Mouse (Mus musculus) liver, adult 2 months (tissue): ENCODE data around the gene Gm20388. TPM values are rescaled to one million over a fixed set of nuclear protein-coding genes. Genes with fewer than 3 reads are reported as not detected.

ENCODE experiments used
- DNase-seq: peaks from one replicate; pipeline ENCODE4 v3.0.0-alpha.2; 2011; ENCODE audit warnings: low read depth, low spot score; ENCODE audit errors: extremely low read depth
- H3K27ac ChIP-seq: fragments of 200-500 bp; replicated peaks from 2 replicates; pipeline ENCODE4 v1.5.1; 2012; ENCODE audit warnings: low read depth, mild to moderate bottlenecking, control low read depth, inconsistent platforms, low read length; ENCODE audit not compliant: insufficient read depth
- H3K27me3 ChIP-seq: fragments of 200-500 bp; 2 replicates; pipeline ENCODE4 v1.6.1; 2012; ENCODE audit warnings: mild to moderate bottlenecking, moderate library complexity, low read length, inconsistent platforms; ENCODE audit not compliant: control insufficient read depth, insufficient read depth
- H3K36me3 ChIP-seq: fragments of 200-500 bp; 2 replicates; pipeline ENCODE4 v1.6.1; 2012; ENCODE audit warnings: low read length, inconsistent platforms; ENCODE audit not compliant: control insufficient read depth, insufficient read depth
- H3K4me1 ChIP-seq: fragments of 200-500 bp; 2 replicates; pipeline ENCODE4 v1.6.1; 2011; ENCODE audit warnings: low read length; ENCODE audit not compliant: control insufficient read depth, insufficient read depth
- H3K4me3 ChIP-seq: fragments of 200-500 bp; 2 replicates; pipeline ENCODE4 v1.5.1; 2011; ENCODE audit warnings: low read depth, mild to moderate bottlenecking, control low read depth, low read length, moderate library complexity; ENCODE audit not compliant: insufficient read depth
- H3K79me2 ChIP-seq: fragments of 200-500 bp; 2 replicates; pipeline ENCODE4 v1.6.1; 2012; ENCODE audit warnings: inconsistent platforms, mild to moderate bottlenecking, low read length, moderate library complexity; ENCODE audit not compliant: control insufficient read depth, insufficient read depth
- H3K9ac ChIP-seq: fragments of 200-500 bp; 2 replicates; pipeline ENCODE4 v1.6.1; 2012; ENCODE audit warnings: low read depth, mild to moderate bottlenecking, control low read depth, inconsistent platforms, low read length
- CTCF ChIP-seq: fragments of 200-500 bp; IDR thresholded peaks from 2 replicates; pipeline ENCODE4 v1.5.1; 2011; ENCODE audit warnings: low read depth, low read length, control low read depth
- POLR2A ChIP-seq: fragments of 200-500 bp; IDR thresholded peaks from 2 replicates; pipeline ENCODE4 v1.6.1; 2011; ENCODE audit warnings: low read length, control low read depth; ENCODE audit not compliant: insufficient read depth; ENCODE audit errors: extremely low read depth
- WGBS: fragments of 180-500 bp; shearing (Covaris S2); methylation state at CpG from one replicate; pipeline ENCODE4 v1.1.7; 2018; 5-methylcytosine and 5-hydroxymethylcytosine counted together
- polyA plus RNA-seq: library from polyadenylated mRNA; depleted of rRNA; stranded (reverse); fragments of >200 nt; gene quantifications from 2 replicates; pipeline ENCODE4 v1.2.3, GENCODE M21; 2012
- total RNA-seq: library from RNA; depleted of rRNA; stranded (reverse); fragments of >200 nt; gene quantifications from 2 replicates; pipeline ENCODE4 v1.2.3, GENCODE M21; 2014

The Gm20388 gene
- total and polyA plus RNA-seq, 2 experiments, result 6.4 to 19.9 TPM

DNA sequence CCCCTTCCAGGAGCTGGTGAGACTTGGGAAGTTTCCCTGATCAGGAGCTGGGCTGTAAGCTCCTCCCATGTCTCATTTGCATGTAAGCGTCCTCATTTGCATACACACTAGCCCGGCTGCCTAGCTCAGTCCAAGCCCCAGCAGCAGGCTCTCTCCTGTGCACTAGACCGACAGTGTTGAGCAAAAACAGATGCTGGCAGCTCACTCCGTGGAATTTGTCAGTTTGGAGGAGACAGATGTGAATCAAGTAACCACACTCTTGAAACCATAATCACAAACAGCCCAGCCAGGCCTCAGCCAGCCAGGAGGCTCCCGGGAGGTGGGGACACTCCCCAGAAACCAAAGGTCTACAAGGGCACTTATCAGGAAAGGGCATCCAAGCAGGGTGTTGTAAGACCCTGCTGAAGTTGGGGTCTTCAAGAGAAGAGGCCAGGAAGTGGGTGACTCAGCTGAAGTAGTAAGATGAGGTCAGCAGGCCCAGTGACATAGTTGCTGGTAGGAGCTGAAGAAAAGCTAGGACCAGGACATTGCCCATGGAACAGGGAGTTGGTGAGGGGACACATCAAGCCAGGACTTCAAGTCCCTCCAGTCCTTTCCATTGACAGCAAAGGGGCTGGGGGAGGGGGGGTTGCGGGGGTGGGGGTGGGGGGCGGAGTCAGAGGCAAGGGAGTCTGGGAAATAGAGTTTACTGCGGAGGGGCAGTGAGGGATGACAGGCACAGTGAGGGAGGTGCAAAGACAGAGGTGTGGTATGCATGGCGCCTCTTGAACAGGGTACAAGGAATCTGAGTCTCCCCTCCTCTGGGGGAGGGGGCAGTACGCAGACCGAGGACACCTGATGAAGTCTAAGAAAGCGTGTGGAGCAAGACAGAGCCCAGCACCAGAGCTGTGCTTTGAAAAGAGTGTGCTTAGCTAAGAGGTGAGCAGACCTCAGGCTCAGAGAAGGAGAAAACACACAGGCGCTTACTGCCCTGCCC is 306.5 kb downstream of the Gm20388 start:
- H3K9ac ChIP-seq, result no peak overlapping the region
- 48% methylated on average over 13 of the region's 13 CpGs for WGBS
- no peaks in the 10 kb centered on the region for H3K27me3 ChIP-seq
- H3K79me2 ChIP-seq, result no peaks in the 10 kb centered on the region
- H3K36me3 ChIP-seq, result no peaks in the 10 kb centered on the region
- no peak overlapping the region for H3K27ac ChIP-seq
- peak; percentile 48 for DNase-seq
- no peak for TF ChIP-seq POLR2A
- TF ChIP-seq CTCF, result no peak
- H3K4me3 ChIP-seq, result no peak overlapping the region
- no peaks in the 10 kb centered on the region; the same call in 1 of the 2 replicates for H3K4me1 ChIP-seq

DNA sequence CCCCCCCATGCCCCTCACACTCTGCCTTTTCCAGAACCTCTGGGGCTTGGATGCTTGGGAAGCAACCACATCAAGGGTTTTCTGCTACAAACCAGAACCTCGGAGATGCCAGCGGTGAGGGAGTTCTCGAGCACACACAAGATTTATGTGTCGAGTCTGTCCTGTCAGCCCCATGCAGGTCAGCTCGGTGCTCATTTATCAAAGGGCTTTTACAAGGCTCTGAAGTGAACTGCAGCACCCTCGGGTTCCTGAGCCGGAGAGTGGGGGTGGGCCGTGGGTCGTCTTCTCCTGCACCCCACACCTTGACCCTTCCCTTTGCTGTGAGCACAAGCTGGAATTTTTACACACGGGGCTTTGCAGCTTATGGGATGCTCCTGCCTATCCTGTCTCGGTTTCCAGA is 311.9 kb downstream of the Gm20388 start:
- no peaks in the 10 kb centered on the region for H3K79me2 ChIP-seq
- no peaks in the 10 kb centered on the region for H3K27me3 ChIP-seq
- H3K27ac ChIP-seq, result no peak overlapping the region
- no peak for TF ChIP-seq CTCF
- no peak for TF ChIP-seq POLR2A
- H3K36me3 ChIP-seq, result no peaks in the 10 kb centered on the region
- no peak overlapping the region for H3K9ac ChIP-seq
- whole genome bisulfite sequencing, result 74% methylated on average over 11 of the region's 11 CpGs
- no peak for DNase-seq
- H3K4me1 ChIP-seq, result no peaks in the 10 kb centered on the region
- no peak overlapping the region for H3K4me3 ChIP-seq

DNA sequence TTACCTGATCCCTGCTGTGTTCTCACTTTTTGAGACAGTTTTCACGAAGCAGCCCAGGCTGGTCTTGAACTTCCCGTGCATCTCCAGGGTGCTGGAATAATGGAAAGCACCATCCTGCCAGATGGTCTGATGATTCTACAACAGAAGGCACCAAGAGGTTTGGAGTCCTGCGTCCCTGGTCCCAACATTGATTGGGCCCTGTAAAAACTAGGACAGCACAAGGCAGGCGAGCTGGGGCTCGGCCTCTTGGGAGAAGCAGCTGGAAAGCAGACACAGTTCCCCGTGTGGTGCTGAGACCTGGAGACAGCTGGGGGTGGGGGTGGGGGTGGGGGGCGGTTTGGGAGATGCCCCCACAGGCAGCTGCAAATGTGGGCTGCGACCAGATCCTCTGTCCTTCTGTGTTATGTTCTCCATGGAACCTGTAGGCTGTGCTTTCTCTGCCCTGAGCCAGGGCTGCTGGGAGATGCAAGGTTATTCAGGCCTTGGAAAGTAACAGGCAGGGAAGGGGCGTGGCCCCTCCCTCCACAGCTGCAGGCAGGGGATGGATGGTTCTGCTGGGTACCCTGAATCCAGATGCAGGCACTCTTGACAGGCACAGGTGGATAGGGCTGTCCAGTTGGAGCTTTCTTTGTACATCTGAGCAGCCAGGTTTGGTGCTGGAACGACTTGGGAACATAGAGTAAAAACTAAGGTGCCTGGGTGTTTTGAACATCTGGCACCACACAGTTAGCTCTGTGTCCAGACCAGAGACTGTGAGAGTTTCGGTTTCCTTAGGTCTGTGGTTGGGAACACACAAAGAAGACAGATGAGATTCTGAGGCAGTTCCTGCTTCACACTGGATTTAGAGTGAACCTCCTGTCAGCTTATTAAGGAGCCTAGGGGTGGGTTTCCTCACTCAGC is 314.1 kb downstream of the Gm20388 start:
- H3K27me3 ChIP-seq, result peaks cover 4% of the 10 kb centered on the region

GRCm38 (mm10) chr8:120225421-120226151 is 314.9 kb downstream of the Gm20388 start:
- 0 out of 2 replicates have a peak, but pooled peaks cover 4% of the 10 kb centered on the region for H3K4me1 ChIP-seq
- no peaks in the 10 kb centered on the region for H3K79me2 ChIP-seq
- no peak overlapping the region for H3K27ac ChIP-seq
- H3K27me3 ChIP-seq, result peaks cover 4% of the 10 kb centered on the region
- H3K36me3 ChIP-seq, result no peaks in the 10 kb centered on the region
- no peak overlapping the region for H3K4me3 ChIP-seq
- H3K9ac ChIP-seq, result no peak overlapping the region
- DNase-seq, result no peak
- TF ChIP-seq POLR2A (no peak), CTCF (no peak)
- WGBS, result 76% methylated on average over 10 of the region's 10 CpGs

More for the DNA sequence above, 314.1 kb downstream of the Gm20388 start:
- Histone ChIP-seq H3K4me3 (no peak overlapping the region), H3K4me1 (no peaks in the 10 kb centered on the region), H3K79me2 (no peaks in the 10 kb centered on the region), H3K36me3 (no peaks in the 10 kb centered on the region), H3K27ac (no peak overlapping the region), H3K9ac (no peak overlapping the region)
- WGBS, result 71% methylated on average over 11 of the region's 11 CpGs
- no peak for DNase-seq
- TF ChIP-seq POLR2A (no peak), CTCF (no peak)
